Mouse (Mus musculus) embryonic stem cell, embryonic (primary cell): Measurements from ENCODE around the gene Krtap16-1.

Experiments
- CTCF ChIA-PET, 4 experiments: fragments of 300-600 bp in 2 of 4; fragments of 350-600 bp in 2 of 4; sonication (Branson Sonifier 250); formaldehyde crosslinking; loops; one replicate each; lab custom pipeline; 2022; ENCODE audit warnings: inconsistent platforms in 2 of 4; lab: Charles Lee
- POLR2A ChIA-PET, 4 experiments: fragments of 300-600 bp in 2 of 4; fragments of 350-600 bp in 2 of 4; sonication (Branson Sonifier 250); formaldehyde crosslinking; loops; one replicate each; lab custom pipeline; 2022; ENCODE audit warnings: antibody characterized with exemption in 4 of 4, inconsistent platforms in 1 of 4; lab: Charles Lee

The Krtap16-1 gene

DNA sequence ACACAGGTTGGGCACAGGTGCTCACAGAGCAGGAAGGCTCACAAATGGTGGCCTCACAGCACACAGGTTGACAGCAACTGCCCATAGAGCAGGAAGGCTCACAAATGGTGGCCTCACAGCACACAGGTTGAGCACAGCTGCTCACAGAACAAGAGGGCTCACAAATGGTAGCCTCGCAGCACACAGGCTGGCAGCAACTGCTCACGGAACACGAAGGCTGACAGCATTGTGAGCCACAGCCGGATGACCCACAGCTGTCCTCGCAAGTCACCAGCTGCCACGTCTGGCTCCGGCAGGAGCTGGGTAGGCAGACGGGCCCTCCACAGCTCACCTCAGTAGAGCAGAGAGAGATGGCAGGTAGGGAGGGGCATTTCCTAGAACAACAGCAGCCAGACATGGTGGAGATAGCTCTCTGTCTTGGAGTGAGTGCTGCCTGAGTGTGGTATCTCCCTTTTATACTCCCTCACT is at the start of gene Krtap16-1:
Gene Krtap16-1, minus strand, starts transcription at position 418 of the 468 bp plus-strand sequence.
- ChIA-PET POLR2A (no interaction called here), CTCF (interaction anchor here in 2 of 4 experiments (0.9 to 1.0 kb wide), 2 partner anchors 183 to 312 kb away, joined by 3 to 4 read pairs; no protein-coding TSS in a partner anchor)

DNA sequence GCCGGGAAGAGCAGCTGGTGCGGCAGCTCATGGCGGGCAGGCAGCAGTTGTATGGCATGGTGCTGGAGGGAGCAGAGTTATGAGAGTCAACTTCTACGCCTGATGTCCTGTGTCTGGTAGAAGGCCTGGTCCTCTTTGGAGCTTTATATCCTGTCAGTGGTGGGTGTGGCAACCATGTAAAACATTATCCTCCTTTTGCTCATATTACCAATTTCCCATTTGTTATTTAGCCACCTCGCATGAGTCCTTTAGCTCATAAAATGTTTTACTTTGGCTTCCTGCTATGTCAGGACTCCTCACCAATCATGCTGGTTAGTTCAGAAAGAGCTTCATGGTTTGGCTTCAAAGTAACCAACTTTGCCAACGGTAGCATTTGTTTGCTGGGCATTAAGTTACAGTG is 43.4 kb upstream of the Krtap16-1 start, which contains the start of gene Krt33b:
Gene Krt33b, minus strand, starts transcription at position 101 of the 400 bp plus-strand sequence.
- ChIA-PET CTCF (interaction anchor here in 1 of 4 experiments (1.5 kb wide), 1 partner anchor 139 kb away, joined by 3 read pairs; no protein-coding TSS in a partner anchor), POLR2A (no interaction called here)

DNA sequence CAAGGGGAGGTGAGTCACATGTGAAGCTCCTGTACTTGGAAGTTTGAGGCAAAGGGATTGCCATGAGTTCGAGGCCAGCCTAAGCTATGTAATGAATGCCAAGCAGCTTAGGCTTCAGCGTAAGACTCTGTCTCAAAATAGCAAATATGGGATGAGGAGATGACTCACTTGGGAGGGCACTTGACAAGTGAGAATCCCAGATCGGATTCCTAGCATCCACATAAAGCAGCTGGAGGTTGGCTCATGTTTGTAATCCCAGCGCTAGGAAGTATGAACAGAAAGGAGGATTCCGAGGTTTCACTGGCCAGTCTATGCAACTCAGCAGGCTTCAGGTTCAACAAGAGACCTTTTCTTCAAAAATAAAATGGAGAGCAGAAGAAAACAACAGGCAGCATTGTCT is 35.0 kb upstream of the Krtap16-1 start:
- CTCF ChIA-PET, result interaction anchor here in 1 of 4 experiments (0.6 kb wide), 1 partner anchor 711 kb away, joined by 3 read pairs; no protein-coding TSS in a partner anchor
- POLR2A ChIA-PET, result interaction anchor here in 1 of 4 experiments (0.6 kb wide), 1 partner anchor 558 kb away, joined by 4 read pairs; no protein-coding TSS in a partner anchor

DNA sequence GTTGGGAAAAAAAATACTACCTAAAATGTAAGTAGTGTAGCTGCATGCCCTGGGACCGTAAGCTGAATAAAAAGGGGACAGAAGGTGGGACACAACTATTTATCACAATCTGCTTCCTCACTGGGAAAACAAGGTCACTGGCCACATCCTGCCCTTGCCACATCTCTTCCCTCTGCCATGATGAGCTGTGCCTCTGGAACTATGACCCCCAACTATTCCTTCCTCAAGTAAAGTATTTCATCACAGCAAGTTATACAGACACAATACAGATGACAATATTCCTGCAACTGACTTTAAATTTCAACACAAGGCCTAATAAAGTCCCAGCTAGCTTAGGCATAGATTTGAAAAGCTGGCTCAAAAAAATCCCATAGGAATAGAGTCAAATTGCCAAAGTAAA is 33.1 kb upstream of the Krtap16-1 start:
- ChIA-PET POLR2A (no interaction called here), CTCF (interaction anchor here in 1 of 4 experiments (1.0 kb wide), 1 partner anchor 12 kb away, joined by 4 read pairs; no protein-coding TSS in a partner anchor)

DNA sequence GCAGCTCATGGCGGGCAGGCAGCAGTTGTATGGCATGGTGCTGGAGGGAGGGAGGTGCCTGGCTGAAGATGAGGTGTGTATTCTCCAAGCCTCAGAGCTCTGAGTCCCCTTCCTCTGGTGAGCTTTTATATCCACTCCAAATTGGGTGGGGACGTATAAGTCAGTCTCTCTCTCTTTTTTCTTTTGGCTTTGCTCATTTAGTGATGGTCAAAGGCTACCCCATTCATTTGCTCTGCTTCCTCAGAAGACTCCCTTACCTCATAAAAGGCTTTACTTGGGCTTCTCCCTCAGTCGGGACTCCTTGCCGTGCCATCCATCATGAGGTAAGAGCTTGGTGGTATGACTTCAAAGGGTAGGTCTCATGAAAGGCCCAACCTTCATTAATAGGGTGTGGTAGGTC is 29.7 kb upstream of the Krtap16-1 start, which contains the start of gene Krt33a:
Gene Krt33a, minus strand, starts transcription at position 101 of the 400 bp plus-strand sequence.
- CTCF ChIA-PET, result interaction anchor here in 1 of 4 experiments (0.9 kb wide), 1 partner anchor 9 kb away, joined by 3 read pairs; no protein-coding TSS in a partner anchor
- POLR2A ChIA-PET, result no interaction called here

DNA sequence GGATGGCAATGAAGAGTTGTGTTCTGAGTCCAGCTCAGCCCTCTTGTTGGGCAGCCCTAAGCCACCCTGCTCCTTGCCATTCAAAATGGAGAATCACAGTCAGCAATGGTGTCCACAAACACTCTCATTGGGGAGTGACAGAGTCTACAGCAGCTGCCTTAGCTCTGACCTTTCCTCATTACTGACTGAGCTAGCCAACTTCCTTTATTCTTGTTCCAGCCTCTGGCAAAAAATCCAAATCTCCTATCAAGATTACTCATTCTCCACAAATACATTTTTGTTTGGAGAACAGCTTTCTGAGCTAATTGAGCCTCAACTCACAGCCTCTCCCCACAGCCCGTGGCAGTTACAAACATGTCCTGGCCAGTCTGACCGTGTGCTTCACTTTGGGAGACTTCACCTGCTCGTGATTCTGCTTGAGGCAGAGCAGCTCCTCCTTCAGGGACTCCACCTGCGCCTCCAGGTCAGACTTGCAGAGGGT is 27.3 kb upstream of the Krtap16-1 start:
- ChIA-PET POLR2A (interaction anchor here in 1 of 4 experiments (0.6 kb wide), 1 partner anchor 616 kb away, joined by 3 read pairs; no protein-coding TSS in a partner anchor), CTCF (no interaction called here)

DNA sequence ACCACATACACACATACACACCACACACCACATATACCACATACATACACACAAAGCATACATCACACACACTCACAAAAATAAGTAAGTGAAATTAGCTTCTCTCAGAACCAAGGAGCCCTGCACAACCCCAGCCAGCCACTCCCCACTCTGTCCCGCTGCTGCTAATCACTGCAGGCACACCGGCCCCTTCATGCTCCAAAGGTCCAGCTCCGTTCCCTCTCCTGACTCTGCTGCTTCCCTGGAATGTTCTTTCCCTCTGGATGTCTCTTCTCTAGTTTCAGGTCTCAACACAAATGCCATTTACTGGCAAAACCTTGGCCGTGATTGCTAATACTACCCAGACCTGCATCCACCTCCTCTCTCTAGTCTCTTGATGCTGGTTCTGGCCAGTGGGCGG is 24.3 kb upstream of the Krtap16-1 start:
- POLR2A ChIA-PET, result no interaction called here
- CTCF ChIA-PET, result no interaction called here

DNA sequence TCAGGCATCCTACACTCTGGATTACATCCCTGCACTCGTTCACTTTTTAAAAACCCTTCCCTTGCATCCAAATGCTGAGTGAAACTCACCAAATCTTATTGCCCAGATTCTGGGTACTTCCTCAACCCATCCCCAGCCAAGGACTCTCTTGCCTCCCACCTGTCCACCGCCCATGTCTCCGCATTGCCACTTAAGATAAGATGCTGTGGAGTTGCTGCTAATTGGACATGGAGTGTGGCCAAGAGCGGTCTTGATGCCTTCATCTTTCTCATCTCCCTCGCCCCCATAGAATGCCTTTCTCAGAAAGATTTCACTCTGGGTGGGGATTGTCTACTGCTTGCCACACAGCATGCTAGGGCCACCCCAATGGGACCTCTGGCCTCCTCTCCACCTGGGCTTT is 21.9 kb upstream of the Krtap16-1 start:
- POLR2A ChIA-PET, result no interaction called here
- CTCF ChIA-PET, result no interaction called here

DNA sequence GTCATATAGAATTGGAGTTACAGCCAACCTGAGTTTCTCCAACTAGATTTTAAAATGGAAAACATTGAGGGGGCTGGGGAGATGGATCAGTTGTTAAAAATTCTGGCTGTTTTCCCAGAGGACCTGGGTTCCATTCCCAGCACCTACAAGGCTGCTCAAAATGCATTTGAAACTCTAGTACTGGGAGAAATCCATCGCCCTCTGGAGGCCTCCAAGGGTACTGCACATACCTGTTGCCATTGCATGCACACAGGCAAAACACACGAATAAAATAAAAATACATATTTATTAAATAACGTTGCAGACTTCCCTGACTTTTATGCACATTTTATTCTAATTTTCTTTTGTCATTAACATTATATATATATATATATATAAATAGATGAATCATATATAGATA is 20.2 kb upstream of the Krtap16-1 start:
- CTCF ChIA-PET, result interaction anchor here in 3 of 4 experiments (0.6 to 2.8 kb wide), 6 partner anchors 9 to 606 kb away, joined by 3 to 7 read pairs (median 4); partner anchors contain the start of gene Krt33a (in 1 of the 3)
- POLR2A ChIA-PET, result no interaction called here

DNA sequence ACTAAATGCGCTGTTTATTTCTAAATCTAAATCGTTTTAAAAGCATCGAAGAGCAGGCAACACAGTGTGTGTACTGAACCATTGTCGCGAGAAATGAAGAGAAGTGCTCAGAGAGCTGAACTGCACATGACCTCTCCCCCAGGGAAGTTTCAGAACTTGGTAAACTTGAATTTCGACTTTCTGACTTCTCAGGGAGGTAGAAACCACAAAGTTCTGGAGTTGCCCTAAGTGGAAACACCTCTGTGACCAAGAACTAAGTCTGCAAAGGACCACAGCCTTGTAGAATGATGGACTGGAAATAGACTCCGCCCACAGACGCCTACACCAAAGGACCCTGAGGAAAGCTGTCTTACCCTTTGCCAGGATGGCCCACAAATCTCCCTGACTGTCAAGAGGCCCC is 19.5 kb upstream of the Krtap16-1 start:
- ChIA-PET CTCF (interaction anchor here in 3 of 4 experiments (0.7 to 2.8 kb wide), 4 partner anchors 276 to 695 kb away, joined by 3 to 7 read pairs (median 4); no protein-coding TSS in a partner anchor), POLR2A (no interaction called here)

DNA sequence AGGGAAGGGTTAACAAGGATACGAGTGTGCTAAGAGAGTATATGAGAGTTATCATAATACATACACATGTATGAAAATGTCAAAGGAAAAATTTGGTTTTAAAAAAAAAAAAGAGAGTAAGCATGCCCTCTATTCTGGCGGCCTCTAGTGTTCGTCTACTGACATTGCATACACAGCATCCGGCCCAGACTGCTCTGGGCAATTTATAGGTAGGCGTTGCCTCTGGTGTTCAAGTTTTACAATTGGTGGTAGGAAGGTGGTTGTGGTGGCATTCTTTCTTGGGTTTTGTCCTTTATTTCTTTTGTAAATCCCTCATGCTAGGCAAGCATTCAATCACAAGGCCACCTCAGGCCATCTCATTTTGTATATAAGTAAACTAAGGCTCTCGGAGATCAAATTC is 18.4 kb upstream of the Krtap16-1 start:
- ChIA-PET POLR2A (no interaction called here), CTCF (interaction anchor here in 3 of 4 experiments (0.7 to 2.8 kb wide), 3 partner anchors 252 to 294 kb away, joined by 4 to 7 read pairs (median 6); no protein-coding TSS in a partner anchor)

DNA sequence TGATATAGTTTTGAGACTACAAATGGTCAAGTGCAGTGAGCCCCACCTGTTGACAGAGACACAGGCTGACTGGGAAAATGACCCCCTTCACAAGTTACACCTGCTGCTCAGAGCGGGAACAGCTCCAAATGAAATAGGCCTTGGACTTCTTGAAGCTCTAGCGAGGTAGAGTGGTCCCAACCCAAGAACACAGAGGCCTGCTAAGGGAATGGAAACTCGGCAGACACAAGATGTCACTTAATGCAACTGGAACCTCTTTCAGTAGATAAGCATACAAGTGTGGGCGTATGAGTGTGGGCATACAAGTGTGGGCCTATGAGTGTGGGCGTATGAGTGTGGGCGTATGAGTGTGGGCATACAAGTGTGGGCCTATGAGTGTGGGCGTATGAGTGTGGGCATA is 12.7 kb upstream of the Krtap16-1 start:
- ChIA-PET CTCF (no interaction called here), POLR2A (no interaction called here)

DNA sequence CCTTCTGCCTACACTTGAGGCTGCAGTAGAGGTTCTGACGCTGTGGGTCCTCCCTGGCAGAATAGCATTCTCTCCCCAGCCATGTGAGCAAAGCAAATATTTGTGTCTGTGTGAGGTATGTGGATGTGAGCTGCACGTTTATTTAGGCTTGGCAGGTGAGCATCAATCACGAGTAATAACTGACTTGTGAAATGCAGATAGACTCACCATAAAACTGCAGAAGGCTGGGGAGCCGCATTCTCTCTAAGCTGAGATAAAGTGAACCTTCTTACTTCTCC is 7.9 kb upstream of the Krtap16-1 start:
- ChIA-PET POLR2A (no interaction called here), CTCF (no interaction called here)

DNA sequence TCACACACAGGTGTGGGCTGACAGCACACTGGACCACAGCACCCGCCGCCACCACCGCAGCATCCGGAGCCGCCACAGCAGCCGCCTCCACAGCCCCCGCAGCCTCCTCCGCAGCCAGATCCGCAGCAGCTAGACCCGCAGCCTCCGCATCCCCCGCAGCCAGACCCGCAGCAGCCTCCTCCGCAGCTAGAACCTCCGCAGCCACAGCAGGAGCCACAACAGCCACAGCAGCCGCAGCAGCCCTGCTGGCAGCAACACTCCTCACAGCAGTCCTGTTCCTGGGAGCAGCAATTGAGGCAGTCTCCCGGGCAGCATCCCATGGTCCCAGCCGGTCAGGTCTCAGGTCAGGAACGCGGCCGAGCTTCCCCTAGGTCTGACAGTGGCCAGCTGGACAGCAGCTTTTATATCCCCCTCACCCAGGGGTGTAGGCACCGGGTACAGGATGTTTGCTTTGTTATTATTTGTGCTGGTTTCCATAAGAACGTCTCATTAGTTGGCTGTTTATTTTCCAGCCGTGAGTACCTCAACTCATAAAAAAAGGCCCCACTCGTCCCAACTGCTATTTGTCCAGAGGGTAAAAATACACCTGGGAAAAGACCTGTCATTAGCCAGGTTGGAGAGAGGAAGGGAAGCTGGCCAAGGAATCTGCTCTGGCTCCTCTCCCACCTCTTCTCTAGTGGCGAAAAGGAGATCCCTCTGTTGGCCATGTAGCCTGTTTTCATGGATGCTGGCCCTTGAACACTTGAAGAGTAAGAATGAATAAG is 7.4 kb upstream of the Krtap16-1 start, which contains the start of gene Krtap17-1:
Gene Krtap17-1, minus strand, starts transcription at position 375 of the 764 bp plus-strand sequence.
- ChIA-PET POLR2A (interaction anchor here in 1 of 4 experiments (0.6 kb wide), 1 partner anchor 608 kb away, joined by 3 read pairs; no protein-coding TSS in a partner anchor), CTCF (no interaction called here)

DNA sequence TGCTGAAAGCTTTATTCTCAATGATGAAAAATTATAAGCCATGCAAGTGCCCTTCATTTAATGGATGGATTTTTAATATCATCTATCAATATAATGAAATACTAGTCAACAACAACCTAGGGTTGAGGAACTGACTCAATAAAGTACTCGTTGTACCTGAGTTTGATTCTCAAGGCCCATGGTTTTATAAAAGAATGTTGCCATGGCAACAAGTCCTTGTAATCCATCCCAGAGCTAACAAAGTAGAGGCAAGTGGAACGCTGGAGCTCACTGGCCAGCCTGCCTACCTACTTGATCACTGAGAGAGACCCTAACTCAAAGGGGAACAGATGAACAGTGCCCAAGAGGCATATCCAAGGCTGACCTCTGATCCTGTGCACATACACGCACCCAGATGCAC is 4.2 kb upstream of the Krtap16-1 start:
- POLR2A ChIA-PET, result interaction anchor here in 2 of 4 experiments (0.7 kb wide), 2 partner anchors 605 to 656 kb away, joined by 3 read pairs; no protein-coding TSS in a partner anchor
- CTCF ChIA-PET, result interaction anchor here in 2 of 4 experiments (0.6 to 1.2 kb wide), 3 partner anchors 68 to 641 kb away, joined by 3 to 4 read pairs (median 3); no protein-coding TSS in a partner anchor

DNA sequence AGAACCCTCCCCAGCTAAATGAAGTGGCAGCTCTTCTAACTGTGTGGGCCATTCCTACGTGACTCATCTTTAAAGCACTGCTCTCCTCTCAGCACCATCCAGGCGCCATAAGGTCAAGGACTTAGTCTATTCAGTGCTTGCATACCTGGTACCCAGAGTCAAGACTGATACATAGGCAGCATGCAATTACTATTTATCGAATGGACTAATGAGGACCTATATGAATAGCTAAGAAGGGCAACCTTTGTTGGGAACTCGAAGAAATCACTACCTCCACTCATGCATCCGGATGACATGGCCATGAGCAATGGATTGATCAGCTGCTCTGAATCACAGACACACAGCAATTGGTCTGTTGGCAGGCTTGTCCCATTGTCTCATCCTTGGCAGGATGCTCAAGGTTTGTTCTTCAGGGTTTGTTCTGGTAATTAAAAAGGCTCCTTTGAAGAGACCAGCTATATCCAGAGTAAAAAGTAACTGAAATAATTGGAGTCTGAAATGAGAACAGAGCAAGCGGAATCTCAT is 3.5 kb upstream of the Krtap16-1 start:
- POLR2A ChIA-PET, result no interaction called here
- CTCF ChIA-PET, result interaction anchor here in 2 of 4 experiments (0.6 to 1.2 kb wide), 2 partner anchors 69 to 416 kb away, joined by 3 to 4 read pairs; no protein-coding TSS in a partner anchor

DNA sequence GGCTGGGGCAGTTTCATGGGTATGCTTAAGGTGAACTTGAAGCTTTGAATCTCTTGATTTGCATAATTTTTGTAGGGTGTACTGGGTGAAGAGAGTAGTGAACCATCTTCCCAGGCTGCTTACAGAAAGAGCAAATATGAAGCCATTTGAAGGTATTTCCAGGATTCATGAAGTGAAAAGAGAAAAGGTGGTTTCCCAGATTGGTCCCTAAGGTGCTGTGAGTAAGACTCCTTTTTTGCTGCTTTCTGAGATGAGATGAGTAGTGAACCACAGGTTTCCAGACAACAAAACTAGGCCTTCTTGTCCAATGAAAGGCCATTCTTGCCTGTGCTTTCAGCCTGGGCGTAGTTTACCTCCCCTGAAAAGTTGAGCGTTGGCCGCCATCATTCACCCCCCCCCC is 2.1 kb upstream of the Krtap16-1 start:
- POLR2A ChIA-PET, result no interaction called here
- CTCF ChIA-PET, result interaction anchor here in 1 of 4 experiments (0.7 kb wide), 1 partner anchor 1646 kb away, joined by 3 read pairs; no protein-coding TSS in a partner anchor

DNA sequence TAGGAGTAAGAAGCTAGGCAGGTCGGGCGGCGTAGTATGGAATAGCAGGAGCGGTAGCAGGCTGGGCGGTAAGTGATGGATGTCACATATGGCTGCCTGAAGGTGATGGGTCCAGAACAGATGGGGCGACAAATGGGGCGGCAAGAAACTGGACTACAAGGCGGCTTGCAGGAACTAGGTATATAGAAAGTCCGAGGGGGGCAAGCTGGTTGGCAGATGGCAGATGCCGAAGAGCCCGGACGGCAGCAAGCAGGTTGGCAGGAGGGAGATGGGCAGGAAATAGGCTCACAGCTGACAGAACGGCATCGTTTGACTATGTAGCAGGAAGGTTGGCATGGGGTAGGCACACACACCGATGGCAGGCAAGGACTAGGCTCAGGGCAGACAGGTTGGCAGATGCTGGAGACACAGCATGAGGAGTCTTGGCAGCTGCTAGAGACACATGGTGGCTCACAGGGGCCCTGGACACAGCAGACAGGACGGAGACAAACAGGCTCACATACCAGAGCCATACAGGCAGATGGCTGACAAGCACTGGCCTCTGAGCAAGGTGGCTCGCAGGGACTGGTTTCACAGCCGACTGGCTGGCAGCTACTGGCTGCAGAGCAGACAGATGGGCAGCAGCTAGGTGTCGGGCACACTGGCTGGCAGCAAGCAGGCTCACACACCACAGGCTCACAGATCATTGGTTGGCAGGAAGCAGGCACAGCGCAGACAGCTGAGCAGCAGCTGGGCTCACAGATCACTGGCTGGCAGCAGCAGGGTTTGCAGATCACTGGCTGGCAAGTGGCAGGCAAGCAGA is 905 bp downstream of the Krtap16-1 start:
- CTCF ChIA-PET, result interaction anchor here in 3 of 4 experiments (0.7 to 1.0 kb wide), 3 partner anchors 50 to 313 kb away, joined by 3 to 6 read pairs (median 4); no protein-coding TSS in a partner anchor

More for the DNA sequence above, 905 bp downstream of the Krtap16-1 start:
- POLR2A ChIA-PET, result no interaction called here
